ENCODE assay signal across 12 mouse cellular contexts in the genomic region with DNA sequence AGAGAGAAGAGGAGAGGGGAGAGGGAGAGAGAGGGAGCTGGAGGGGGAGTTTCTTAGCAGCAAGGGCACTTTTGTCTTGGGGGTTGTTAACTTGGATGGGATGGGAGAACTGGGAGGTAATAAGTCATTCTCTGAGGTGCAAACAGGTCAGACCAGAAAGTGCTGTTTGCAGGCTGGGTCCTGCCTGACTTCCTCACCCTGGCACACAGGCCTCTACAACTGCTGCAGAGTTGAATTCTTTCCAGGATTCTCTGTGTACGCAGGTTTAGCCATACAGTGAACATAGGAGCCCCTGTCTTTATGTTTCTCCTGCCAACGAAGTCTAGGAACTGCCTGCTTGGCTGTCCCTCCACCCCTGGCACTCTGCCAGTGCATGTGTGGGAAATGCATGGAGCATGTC. TPM values are rescaled to one million over a fixed set of nuclear protein-coding genes. Genes with fewer than 3 reads are reported as not detected.
DNase-seq lines count a peak whose midpoint lies in the region; ATAC-seq and TF ChIP-seq lines count a peak whose summit lies in the region.
"Not testable (repeated sequence)": the region's sequence is repeated elsewhere in the genome, so short reads cannot be mapped to it uniquely, and the experiment has no call there.
"Had no signal": no experiment of that assay in that cellular context is flagged by ENCODE, and none has a peak within 500 bp of the region (broad histone marks: within the 10 kb centered on the region; RNA-seq: fewer than 3 reads in every experiment).

No protein-coding gene starts in this region.

- not testable (repeated sequence) for H3K4me2 ChIP-seq in embryonic facial prominence, embryonic 14.5 days (ENCODE audit: low read depth, low read length); intestine, embryonic 15.5 days (replicated peaks); limb, embryonic 14.5 days (replicated peaks; ENCODE audit: low read depth, low read length, severe bottlenecking); lung, embryonic 14.5 days; lung, embryonic 16.5 days (ENCODE audit: low read depth, low read length); stomach, embryonic 14.5 days (replicated peaks; ENCODE audit: low read depth, low read length); stomach, embryonic 16.5 days (ENCODE audit: low read depth, low read length)

- DNase-seq in embryonic facial prominence, embryonic 14.5 days (ENCODE audit: low spot score); limb, embryonic 14.5 days (ENCODE audit: low spot score); lung, embryonic 14.5 days: not testable (repeated sequence)

- not testable (repeated sequence) for H3K4me3 ChIP-seq in embryonic facial prominence, embryonic 14.5 days (ENCODE audit: low read depth, low read length); intestine, embryonic 15.5 days (replicated peaks); limb, embryonic 14.5 days (replicated peaks; ENCODE audit: low read length); lung, embryonic 14.5 days (ENCODE audit: low read depth, low read length); lung, embryonic 16.5 days (ENCODE audit: low read length); stomach, embryonic 14.5 days (ENCODE audit: low read depth, low read length); stomach, embryonic 16.5 days (replicated peaks; ENCODE audit: low read length)

- WGBS in embryonic facial prominence, embryonic 14.5 days = no CpG with 5 or more reads among the region's 2 CpGs
- WGBS in intestine, embryonic 15.5 days = no CpG with 5 or more reads among the region's 2 CpGs
- no CpG with 5 or more reads among the region's 2 CpGs for WGBS in limb, embryonic 14.5 days
- WGBS in lung, embryonic 14.5 days = no CpG with 5 or more reads among the region's 2 CpGs
- no CpG with 5 or more reads among the region's 2 CpGs for WGBS in lung, embryonic 16.5 days
- no CpG with 5 or more reads among the region's 2 CpGs for WGBS in stomach, embryonic 14.5 days
- no CpG with 5 or more reads among the region's 2 CpGs for WGBS in stomach, embryonic 16.5 days

- not testable (repeated sequence) for H3K36me3 ChIP-seq in embryonic facial prominence, embryonic 14.5 days (ENCODE audit: control insufficient read depth, insufficient read depth, low read length); intestine, embryonic 15.5 days; limb, embryonic 14.5 days (ENCODE audit: control insufficient read depth, insufficient read depth, low read length); lung, embryonic 14.5 days (ENCODE audit: insufficient read depth); lung, embryonic 16.5 days (ENCODE audit: control insufficient read depth, insufficient read depth, low read length); stomach, embryonic 14.5 days (ENCODE audit: control insufficient read depth, insufficient read depth, low read length); stomach, embryonic 16.5 days (ENCODE audit: control insufficient read depth, insufficient read depth, low read length)

- not testable (repeated sequence) for H3K27me3 ChIP-seq in embryonic facial prominence, embryonic 14.5 days (replicated peaks; ENCODE audit: control insufficient read depth, insufficient read depth, low read length); intestine, embryonic 15.5 days (replicated peaks); limb, embryonic 14.5 days (ENCODE audit: control insufficient read depth, insufficient read depth, low read length); lung, embryonic 14.5 days (ENCODE audit: insufficient read depth, low read length); lung, embryonic 16.5 days (ENCODE audit: control insufficient read depth, insufficient read depth, low read depth, low read length); stomach, embryonic 14.5 days (ENCODE audit: control insufficient read depth, insufficient read depth, low read length); stomach, embryonic 16.5 days (ENCODE audit: control insufficient read depth, insufficient read depth, low read length)

- not testable (repeated sequence) for H3K27ac ChIP-seq in embryonic facial prominence, embryonic 14.5 days (replicated peaks; ENCODE audit: low read depth, low read length); intestine, embryonic 15.5 days; limb, embryonic 14.5 days (replicated peaks; ENCODE audit: low read depth, low read length); lung, embryonic 14.5 days (ENCODE audit: low read depth); lung, embryonic 16.5 days (ENCODE audit: low read length); stomach, embryonic 14.5 days (ENCODE audit: low read length); stomach, embryonic 16.5 days (ENCODE audit: low read length)

- not testable (repeated sequence) for H3K9ac ChIP-seq in embryonic facial prominence, embryonic 14.5 days (ENCODE audit: low read depth, low read length); intestine, embryonic 15.5 days; limb, embryonic 14.5 days (ENCODE audit: low read depth, low read length, severe bottlenecking); lung, embryonic 14.5 days; lung, embryonic 16.5 days (ENCODE audit: low read length); stomach, embryonic 14.5 days (replicated peaks; ENCODE audit: low read depth, low read length); stomach, embryonic 16.5 days (ENCODE audit: low read length)

- not testable (repeated sequence) for H3K4me1 ChIP-seq in embryonic facial prominence, embryonic 14.5 days (ENCODE audit: control insufficient read depth, insufficient read depth, low read length); intestine, embryonic 15.5 days (replicated peaks); limb, embryonic 14.5 days (ENCODE audit: control insufficient read depth, insufficient read depth, low read length); lung, embryonic 14.5 days (ENCODE audit: insufficient read depth); lung, embryonic 16.5 days (replicated peaks; ENCODE audit: control insufficient read depth, insufficient read depth, low read length); stomach, embryonic 14.5 days (ENCODE audit: control insufficient read depth, insufficient read depth, low read length); stomach, embryonic 16.5 days (ENCODE audit: control insufficient read depth, insufficient read depth, low read length)

- not testable (repeated sequence) for H3K9me3 ChIP-seq in embryonic facial prominence, embryonic 14.5 days (ENCODE audit: control insufficient read depth, low read length); intestine, embryonic 15.5 days; limb, embryonic 14.5 days (ENCODE audit: control insufficient read depth, low read length); lung, embryonic 14.5 days (ENCODE audit: low read depth, low read length); lung, embryonic 16.5 days (ENCODE audit: control insufficient read depth, low read length); stomach, embryonic 14.5 days (ENCODE audit: control insufficient read depth, low read depth, low read length); stomach, embryonic 16.5 days (replicated peaks; ENCODE audit: control insufficient read depth, low read length)

- peak; percentile 75 for ATAC-seq in embryonic facial prominence, embryonic 14.5 days (ENCODE audit: low read depth)
- 0 out of 2 replicates have a peak, but pooled peaks have one; percentile 36 for ATAC-seq in intestine, embryonic 15.5 days
- ATAC-seq in limb, embryonic 14.5 days (ENCODE audit: low FRiP score, low read depth) = peak; percentile 50; the same call in 1 of the 2 replicates
- ATAC-seq in lung, embryonic 14.5 days (ENCODE audit: insufficient read depth) = peak; percentile 66; the same call in 1 of the 2 replicates
- ATAC-seq in lung, embryonic 16.5 days (ENCODE audit: low read depth) = peak; percentile 59; the same call in 1 of the 2 replicates
- peak; percentile 53; the same call in 1 of the 2 replicates for ATAC-seq in stomach, embryonic 14.5 days (ENCODE audit: insufficient number of reproducible peaks, insufficient read depth, low FRiP score, low read depth)
- ATAC-seq in stomach, embryonic 16.5 days (ENCODE audit: insufficient read depth, low FRiP score) = peak; percentile 62; the same call in 1 of the 2 replicates

- not testable (repeated sequence) for TF ChIP-seq POLR2A in limb, embryonic 14.5 days (IDR thresholded peaks at IDR 0.05; ENCODE audit: borderline replicate concordance, extremely low read depth, insufficient read depth, insufficient read length)

- not testable (repeated sequence) for TF ChIP-seq CTCF in lung, embryonic 14.5 days (IDR thresholded peaks at IDR 0.05; ENCODE audit: low read depth)

RNA-seq across cellular contexts. Expression of a gene that starts 29.0 kb away (rescaled TPM):
- 1.8 and 3.1 TPM in 2 replicates for polyA plus RNA-seq in embryonic facial prominence, embryonic 14.5 days (2014; fragmentation: Nextera tagmentation; extraction: Ambion mirVana)
- polyA plus RNA-seq in intestine, embryonic 15.5 days (2015; fragmentation: Nextera tagmentation; extraction: Ambion mirVana) = 0.47 and 0.74 TPM in 2 replicates
- 4.9 and 6.1 TPM in 2 replicates for polyA plus RNA-seq in limb, embryonic 14.5 days (2012; rRNA removed)
- 0.47 and 1.7 TPM in 2 replicates for polyA plus RNA-seq in limb, embryonic 14.5 days (2014; fragmentation: Nextera tagmentation; extraction: Ambion mirVana)
- 0.69 and 2.3 TPM in 2 replicates for polyA plus RNA-seq in lung, embryonic 14.5 days (2014; fragmentation: Nextera tagmentation; extraction: Ambion mirVana)
- polyA plus RNA-seq in lung, embryonic 16.5 days (2015; fragmentation: Nextera tagmentation; extraction: Ambion mirVana) = 0.59 and 1.7 TPM in 2 replicates
- 0.41 and 0.78 TPM in 2 replicates for polyA plus RNA-seq in stomach, embryonic 14.5 days (2014; fragmentation: Nextera tagmentation; extraction: Ambion mirVana)
- 0.62 and 1.0 TPM in 2 replicates for polyA plus RNA-seq in stomach, embryonic 16.5 days (2015; fragmentation: Nextera tagmentation; extraction: Ambion mirVana)
- polyA plus RNA-seq: activated CD4-positive, CD25-positive, alpha-beta regulatory T cell, adult 4 months; adrenal gland, adult 2 months; CD4-positive, CD25-positive, alpha-beta regulatory T cell, adult 4 months; G1E; Patski had no signal
